Mouse (Mus musculus): Measurements from ENCODE around the gene Mmd2.

- TF ChIP-seq POLR2A (IDR thresholded peaks at IDR 0.05; ENCODE audit: extremely low read depth, insufficient read depth, low read length) (no peak), CTCF (IDR thresholded peaks at IDR 0.05; ENCODE audit: low read depth, low read length) (no peak)
These were observed 12.8 kb upstream of the Mmd2 start for GRCm38 (mm10) chr5:142621421-142621820.

Data from liver, adult 2 months (tissue).